Mouse (Mus musculus): ENCODE results near the gene Upk3bl.
"Not testable (repeated sequence)": the region's sequence is repeated elsewhere in the genome, so short reads cannot be mapped to it uniquely, and the experiment has no call there.

The Upk3bl gene

DNA sequence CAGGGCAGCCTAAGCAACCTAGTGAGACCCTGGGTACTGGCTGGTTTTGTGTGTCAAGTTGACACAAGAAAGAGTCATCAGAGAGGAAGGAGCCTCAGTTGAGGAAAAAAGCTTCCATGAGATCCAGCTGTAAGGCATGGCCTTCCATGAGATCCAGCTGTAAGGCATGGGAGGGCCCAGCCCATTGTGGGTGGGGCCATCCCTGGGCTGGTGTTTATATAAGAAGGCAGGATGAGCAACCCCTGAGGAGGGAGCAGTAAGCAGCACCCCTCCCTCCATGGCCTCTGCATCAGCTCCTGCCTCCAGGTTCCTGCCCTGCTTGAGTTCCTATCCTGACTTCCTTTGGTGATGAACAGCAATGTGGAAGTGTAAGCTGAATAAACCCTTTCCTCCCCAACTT, 5.8 kb upstream of the Upk3bl start:
- DNase-seq: not testable (repeated sequence)

DNA sequence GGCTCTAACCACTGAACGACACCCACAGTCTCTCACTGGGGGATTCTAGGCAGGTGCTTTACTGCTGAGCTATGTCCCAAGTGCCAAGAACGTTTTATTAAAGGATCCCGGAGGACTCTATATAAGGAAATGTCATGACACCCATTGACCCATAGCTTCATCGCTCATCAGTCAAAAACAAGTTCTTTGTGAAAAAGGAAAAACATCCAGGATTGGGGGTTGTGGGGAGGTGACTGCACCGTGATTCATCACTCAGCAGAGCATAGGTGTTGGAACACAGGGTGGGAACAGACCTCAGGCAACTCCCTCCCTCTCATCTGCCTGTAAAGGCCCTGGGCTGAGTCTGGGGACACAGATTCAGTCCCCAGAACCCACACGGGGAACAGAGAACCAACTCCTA, 4.4 kb upstream of the Upk3bl start:
- DNase-seq: no peak

DNA sequence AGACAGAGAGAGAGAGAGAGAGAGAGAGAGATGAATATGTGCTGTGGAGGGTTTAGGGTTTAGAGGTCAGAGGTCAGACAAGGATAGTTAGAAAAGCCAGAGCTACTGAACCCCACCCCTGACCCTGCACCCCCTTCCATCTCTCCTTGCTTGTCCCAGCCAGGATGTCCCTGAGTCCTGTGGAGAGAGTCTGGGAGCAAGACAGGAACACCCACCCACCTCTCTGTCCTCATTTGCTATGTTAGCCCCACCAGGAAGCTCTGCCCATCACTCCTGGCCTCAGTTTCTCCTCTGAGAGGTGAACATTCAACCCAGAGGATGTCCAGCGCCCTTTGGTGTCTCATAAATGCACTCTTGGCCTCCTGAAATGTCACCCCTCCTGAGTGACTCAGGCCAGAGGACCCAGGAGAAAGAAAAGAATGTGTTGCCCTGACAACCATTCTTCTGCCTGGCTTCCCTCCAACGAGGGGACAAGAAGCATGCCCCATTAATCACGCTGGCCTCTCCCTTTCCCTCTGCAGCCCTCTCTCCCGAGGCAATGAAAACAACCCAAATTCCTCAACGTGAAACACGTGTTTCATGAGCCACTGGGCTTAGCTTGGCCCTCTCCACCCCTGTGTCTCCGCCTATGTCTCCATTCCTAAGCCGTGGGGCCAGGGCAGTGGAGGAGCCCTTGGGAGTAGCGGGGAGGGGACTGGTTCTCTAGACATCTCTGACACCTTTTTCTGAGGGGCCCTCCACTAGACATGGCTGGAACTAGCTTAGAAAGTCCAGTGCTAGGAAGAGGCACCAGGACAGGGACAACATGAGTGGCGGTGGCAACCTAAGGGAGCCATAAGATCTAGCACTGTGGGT, 2.8 kb upstream of the Upk3bl start:
- DNase-seq: peak; percentile 87 to 90

DNA sequence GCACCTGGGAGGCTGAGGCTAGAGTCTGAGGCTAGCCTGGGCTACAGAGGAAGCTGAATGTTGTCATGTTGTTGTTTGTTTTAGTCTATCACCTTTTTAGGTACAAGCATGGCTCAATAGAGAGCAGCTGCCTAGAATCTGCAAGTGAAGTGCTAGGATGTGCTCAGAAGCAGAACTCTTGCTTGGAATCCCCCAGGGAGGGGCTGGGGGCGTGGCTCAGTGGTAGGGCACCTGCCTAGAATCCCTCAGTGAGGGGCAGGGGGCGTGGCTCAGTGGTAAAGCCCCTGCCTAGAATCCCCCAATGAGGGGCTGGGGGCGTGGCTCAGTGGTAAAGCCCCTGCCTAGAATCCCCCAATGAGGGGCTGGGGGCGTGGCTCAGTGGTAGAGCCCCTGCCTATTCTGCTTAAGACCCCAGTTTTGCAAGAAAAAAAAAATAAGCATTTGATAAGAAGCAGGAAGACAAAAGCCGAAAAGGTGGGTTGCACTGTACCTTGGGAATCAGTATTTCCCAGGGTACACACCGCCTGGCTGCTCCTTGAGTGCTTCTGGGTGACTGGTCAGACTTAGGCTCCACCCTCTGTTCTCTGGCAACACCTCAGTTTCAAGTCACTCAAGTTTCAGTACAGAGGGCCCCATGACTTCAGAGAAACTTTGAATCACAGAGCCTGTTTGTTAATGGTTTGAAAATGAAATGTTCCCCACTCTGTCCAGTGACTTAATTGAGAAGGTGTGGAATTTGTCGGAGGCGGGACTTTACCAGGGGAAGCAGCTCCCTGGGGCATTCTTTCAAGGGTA, 1.2 kb upstream of the Upk3bl start:
- peak; percentile 36 to 81 for DNase-seq

DNA sequence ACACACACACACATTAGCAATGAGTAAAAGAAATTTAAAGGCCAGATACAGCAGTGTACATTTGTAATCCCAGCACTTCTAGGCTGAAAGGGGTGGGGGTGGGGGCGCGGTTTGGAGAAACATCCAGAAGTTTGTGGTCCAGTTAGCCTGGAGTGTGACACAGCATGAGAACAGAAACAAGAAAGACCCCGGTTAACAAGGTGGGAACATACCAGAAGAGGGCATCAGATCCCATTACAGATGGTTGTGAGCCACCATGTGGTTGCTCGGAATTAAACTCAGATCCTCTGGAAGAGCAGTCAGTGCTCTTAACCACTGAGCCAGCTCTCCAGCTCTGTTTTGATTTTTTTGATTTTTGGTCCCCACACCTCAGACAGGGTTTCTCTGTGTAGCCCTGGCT, 1.8 kb downstream of the Upk3bl start:
- no peak for DNase-seq

DNA sequence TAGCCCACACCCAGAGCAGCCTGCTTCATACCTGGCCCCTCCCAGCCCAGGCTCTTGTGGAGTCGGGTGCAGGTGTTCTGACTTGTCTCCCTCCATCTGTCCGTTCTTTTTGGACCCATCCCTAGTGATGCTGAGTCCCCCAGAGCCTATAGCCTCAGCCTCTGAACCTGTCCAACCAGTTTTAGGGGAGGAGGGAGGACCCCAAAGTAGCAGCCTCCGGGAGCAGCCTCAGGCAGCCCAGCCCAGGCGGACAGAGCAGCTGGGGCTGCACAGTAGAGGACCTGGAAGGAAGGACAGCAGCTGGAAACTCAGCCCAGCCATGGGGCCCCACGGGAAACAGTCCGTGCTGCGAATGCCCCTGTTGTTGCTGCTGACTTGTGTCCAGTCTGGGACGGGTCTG, 2.8 kb downstream of the Upk3bl start:
- DNase-seq: no peak

DNA sequence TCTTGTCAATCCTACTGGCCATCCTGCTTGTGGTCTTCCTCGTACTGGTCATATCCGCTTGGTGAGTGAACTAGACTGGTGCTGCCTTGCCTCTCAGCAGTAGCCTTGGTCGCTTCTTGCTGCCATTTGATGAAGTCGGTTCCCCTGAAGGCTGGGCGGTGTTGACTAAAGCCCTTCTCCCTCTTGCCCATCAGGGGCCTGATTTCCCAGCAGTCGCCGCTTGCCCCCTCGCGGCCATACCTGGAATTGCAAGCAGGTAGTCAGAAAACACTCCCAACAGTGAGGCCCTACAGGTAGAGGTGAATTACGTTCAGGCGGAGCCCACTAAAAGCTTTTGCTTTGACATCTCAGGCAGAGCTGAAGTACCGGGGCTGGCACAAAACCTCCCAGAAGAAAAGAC, 7.3 kb downstream of the Upk3bl start:
- DNase-seq: peak; percentile 81 to 88

DNA sequence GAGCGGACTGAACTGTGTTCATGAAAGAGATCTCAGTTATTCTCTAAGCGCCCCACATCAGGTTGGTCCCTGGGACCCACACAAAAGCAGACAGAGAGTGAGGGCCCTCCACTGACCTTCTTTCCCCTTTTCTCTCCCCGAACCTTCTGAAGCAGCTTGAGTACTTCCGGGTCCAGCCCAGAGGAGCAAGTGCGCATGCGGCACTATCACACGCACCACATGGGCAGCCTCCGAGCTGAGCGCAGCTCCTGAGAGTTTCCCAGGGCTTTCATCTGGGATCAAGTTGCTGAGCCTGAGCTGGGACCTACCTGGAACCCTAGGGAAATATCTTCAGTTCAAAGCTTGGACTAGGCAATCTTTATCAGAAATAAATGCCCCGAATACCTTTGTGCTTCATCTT, 9.6 kb downstream of the Upk3bl start:
- no peak for DNase-seq

DNA sequence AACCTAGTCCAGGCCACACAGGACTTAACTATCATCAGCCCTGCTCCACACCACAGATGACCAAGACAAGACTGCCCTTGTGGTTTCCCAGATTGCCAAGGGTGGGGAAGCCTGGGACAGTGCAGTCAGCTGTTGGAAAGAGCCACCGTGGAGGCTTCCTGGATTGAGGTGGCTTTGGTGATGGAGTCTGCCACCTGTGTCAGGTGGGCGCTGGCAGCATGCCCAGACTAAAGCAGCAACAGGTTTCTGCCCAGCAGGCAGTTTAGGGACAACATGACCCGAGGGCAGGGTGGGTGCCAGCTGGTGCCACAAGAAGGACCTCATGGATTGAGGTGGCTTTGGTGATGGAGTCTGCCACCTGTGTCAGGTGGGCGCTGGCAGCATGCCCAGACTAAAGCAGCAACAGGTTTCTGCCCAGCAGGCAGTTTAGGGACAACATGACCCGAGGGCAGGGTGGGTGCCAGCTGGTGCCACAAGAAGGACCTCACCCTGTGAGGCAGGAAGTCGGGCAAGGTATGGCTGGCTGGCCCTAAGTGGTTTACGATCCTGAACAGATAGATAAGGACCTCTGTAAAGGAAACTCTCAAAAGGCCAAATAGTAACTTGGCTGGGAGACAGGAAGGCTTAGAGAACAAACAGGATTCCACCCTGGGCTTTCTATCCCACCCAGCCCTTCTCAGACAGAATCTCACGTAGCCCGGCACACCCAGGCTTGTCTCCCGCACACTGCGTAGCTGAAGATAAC, 12.3 kb downstream of the Upk3bl start:
- DNase-seq: not testable (repeated sequence)

DNA sequence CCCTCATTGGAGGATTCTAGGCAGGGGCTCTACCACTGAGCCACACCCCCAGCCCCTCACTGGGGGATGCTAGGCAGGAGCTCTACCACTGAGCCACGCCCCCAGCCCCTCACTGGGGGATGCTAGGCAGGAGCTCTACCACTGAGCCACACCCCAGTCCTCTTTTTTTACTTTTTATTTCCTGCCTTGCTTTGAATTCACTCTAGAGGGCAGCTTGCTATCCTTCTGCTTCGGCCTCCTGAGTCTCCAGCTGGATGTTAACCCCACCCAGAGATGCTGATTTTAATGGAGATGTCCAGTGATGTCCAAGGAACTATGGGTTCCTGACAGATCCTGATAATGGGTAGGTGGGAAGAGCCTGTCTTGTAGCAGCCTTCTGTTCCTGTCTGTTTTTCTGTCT, 15.1 kb downstream of the Upk3bl start:
- DNase-seq: no peak

DNA sequence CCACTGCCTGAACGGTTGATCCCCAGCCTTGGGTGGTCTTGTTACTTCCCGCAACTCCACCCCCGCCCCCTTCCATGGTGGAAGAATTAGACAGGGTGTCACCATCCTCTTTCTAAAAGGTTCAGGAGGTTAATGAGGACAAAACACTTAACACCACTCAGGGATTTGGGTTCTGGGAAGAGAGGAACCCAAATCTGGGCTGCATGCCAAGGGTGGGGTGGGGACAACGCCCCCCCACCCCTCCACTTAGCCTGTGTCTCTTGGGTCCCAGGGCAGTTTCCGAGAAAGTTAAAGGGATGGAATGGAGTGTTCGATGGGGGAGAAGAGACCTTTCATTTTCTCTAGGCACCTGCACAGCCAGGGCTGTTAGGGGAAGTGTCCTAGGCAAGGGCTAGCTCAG, 18.8 kb downstream of the Upk3bl start:
- DNase-seq: no peak

DNA sequence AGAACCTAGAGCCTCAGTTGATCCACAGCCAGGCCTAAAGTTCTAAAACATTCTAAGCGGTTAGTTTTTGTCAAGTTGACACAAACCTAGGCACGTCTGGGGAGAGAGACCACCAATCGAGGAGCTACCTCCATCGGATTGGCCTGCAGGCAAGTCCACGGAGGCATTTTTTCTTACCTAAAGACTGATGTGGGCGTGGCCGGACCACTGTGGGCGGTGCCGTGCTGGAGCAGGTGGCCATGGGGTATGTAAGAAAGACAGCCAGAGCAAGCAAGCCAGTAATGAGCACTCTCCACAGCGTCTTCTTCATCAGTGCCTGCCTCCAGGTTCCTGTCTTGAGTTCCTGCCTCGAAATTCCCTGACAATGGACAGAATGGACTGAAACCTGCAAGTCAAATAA, 19.2 kb downstream of the Upk3bl start:
- DNase-seq: no peak

DNA sequence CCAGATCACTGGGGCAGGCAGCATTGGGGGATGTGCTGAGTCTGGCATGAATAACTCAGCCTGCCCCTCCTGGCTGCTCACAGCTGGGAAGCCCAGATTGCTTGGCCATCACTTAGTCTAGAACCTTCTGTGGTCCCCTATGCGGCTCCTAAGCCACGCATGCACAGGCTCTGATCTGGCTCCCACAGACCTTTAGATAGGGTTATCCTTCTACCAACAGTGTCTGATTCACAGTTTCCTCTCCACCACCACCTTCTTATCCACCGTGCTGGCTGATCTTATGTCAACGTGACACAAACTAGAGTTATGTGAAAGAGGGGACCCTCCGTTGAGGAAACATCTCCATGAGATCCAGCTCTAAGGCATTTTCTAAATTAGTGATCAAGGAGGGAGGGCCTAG, 20.8 kb downstream of the Upk3bl start:
- DNase-seq: no peak

DNA sequence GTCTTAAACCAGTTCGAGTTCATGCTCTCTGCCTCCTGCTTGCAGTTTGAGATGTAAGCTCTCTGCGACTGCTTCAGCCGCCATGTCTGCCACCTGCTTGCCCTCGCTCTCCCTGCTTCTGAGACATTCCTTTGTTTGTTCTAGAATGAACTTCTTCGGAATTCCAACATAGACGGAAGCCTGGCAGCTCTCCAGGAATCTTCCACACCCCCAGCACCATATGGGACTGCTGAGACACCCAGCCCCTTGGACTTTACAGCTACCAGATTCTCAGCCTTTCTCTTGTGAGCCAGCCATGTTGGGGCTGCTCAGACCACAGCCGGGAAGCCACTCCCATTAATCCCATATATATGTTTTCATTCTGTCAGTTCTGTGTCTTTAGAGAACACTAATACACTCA, 22.0 kb downstream of the Upk3bl start:
- peak in 1 of 2 experiments; percentile 23 for DNase-seq

DNA sequence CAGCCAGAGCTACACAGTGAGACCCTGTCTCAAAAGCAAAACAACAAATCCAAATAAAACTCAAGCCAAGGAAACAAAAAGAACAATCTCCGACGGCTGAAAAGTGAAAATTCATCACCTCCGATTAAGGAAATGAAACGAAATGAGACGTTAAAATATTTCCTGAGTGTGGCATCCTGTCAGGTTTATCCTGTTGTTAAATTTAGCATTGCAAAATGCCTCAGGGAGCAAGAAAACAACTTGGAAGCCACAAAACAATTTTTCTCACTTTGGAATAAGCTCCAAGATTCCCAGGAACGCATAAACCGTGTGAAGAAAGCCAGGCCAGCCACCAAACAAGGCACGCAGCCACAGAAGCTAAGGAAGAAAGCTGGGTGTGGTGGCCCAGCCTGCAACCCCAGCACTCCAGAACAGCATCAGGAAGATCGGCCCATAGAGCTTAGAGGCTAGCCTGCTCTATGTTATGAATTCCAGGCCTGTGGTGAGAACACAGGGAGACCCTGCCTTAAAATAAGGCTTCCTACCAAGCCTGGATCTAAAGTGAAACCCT, 22.8 kb downstream of the Upk3bl start:
- peak; percentile 49 to 58 for DNase-seq

DNA sequence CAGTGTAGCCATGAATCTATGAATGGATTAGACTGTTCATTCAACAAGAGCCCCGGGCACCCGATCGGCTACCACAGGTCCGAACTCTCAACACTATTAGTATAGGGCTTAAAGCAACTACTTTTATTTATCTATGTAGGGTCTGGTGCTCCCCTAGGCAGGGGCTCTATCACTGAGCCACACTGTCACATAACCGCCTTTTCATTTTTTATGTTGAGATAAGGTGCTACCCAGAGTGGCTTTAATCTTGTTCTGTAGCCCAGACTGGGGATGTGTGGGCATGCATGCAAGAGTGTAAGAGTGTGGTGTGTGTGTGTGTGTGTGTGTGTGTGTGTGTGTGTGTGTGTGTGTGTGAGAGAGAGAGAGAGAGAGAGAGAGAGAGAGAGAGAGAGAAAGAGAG, 23.8 kb downstream of the Upk3bl start:
- DNase-seq: no peak

DNA sequence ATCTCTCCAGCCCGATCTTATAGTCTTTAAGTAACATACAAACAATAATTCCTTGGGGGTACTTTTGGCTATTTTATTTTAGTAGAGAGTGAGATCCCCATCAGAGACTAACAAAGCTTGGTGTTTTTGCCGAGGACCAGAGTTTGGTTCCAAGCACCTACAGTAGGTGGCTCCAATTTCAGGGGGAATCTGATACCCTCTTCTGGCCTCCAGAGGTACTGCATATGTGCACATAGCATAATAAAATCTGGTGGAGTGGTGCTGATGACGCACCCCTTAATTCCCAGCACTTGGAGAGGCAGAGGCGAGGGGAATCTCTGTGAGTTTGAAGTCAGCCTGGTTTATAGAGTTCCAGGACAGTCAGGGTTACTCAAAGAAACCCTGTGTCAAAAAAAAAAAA, 28.1 kb downstream of the Upk3bl start:
- no peak for DNase-seq

DNA sequence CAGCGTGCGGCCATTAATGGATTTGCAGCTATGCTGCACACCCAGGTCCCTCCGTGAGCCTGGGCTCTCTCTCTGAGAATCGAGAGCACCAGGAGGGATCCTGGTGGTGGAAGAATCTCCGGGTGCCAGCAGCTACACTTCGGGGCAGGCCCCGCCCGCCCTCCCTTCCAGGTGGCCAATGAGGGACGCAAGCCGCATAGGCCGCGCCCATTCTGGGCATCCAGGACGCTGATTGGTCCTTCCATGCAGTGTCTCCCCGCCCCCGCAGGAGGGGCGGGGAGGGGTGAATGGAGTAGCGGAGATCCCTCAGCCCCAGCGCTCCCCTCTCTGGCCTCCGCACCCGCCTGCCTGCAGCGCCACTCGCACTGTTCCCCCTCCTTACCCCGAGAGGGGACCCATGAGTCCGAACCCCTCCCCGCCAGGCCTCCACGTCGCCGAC, 29.4 kb downstream of the Upk3bl start, which contains the start of gene Rasa4:
Gene Rasa4, plus strand, starts transcription at position 248 of the 439 bp plus-strand sequence.
- DNase-seq: peak; percentile 94 to 97

DNA sequence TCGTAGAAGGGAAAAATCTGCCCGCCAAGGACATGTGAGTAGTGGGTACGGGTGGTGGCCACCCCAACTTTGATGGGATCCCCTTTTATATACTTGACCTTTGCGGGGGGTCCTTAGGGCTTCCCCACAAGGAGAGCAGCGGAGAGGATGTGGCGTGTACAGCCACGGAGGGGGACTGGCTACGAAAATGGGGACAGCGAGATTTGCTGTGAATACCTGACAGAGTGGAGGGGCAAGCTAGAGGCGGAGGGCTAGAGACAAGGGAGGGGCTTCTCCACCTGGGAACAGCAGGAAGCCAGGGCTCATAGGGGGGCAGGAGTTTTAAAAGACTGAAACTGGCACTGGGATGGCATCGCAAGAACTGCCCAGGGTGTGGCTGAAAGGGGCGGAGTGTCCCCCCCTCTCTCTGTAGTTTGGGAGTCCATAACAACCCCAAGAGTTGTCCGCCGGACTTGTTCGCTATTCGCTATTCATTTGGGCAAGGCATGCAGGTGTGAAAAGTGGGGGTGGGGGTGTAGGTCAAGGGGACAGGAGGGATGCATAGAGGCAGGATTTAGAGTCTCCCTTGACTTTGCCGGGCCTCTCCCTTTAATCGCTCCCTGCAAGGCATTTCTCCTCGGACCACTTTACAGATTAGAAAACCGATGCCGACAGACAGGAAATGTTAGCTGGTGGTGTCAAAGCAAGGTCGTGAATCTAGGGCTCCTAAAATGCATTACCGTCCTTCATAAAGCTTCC, 30.0 kb downstream of the Upk3bl start:
- DNase-seq: no peak

DNA sequence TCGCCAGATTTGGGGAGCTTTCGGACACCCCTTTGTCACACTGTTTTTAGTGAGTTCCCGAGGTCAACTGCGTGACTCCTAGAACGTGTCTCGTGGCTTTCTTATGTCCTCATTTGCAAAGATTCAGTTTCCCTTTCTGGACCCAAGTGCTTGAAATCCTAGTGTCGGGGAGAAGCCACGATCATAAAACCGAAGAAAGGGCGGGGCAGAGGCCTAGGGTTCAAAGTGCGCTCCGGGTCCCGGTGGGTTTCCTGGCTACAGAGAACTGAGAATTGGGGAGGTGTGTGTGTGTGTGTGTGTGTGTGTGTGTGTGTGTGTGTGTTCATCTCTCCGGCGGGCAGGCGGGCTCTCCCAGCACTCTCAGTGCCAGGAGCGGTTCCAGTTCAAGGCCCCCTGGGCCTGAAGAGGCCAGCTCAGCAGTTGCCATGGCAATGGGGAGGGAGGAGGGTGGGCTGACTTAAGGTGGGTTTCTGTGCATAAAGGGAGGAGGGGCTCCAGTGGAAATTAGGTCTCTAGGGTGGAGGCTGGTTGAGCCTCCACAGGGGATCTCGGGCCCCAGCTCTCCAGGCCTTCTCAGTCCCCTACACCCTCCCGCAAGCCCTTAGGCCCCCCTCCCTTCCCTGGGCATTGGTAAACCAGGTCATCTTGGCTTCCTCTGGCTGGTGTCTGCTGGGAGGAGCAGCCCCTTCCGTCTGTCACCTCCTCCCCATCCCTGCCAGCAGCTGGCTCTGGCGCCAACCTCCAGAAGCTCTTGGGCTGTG, 30.8 kb downstream of the Upk3bl start:
- DNase-seq: peak; percentile 23 to 64

DNA sequence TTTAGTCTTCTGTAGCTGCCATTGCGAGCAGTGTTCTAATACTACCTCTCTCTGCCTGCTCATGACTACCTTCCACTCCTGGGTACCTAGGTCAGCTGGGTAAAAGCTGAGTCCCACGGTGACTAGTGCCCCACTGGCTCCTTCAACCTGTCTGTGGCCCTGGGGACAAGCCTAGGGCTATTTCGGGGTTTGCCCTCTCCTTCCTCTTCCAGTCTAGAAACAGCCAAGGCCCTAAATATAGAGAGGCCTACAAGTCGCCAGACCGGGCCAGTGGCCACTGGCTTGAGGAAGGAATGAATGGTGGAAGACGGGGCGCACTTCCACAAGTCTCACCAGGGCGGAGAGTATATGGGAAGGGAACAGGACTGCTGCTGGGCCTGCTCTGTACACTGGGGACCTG, 32.0 kb downstream of the Upk3bl start:
- no peak for DNase-seq

Measured in kidney, postnatal 25 days (tissue).